Mouse (Mus musculus): Measurements from ENCODE around the gene Tmem247.

Gene Tmem247

GRCm38 (mm10) chr17:86917048-86917447, at the start of gene Tmem247:
TSS of gene Tmem247 (plus strand) at chr17:86917348.
- DNase-seq (ENCODE audit: low spot score in 2 of 2), result no peak

GRCm38 (mm10) chr17:86870586-86870985, 46.6 kb upstream of the Tmem247 start:
- no peak for DNase-seq (ENCODE audit: low spot score in 2 of 2)

- no peak for DNase-seq (ENCODE audit: low spot score in 2 of 2)
Observed at GRCm38 (mm10) chr17:86872643-86873042, 44.5 kb upstream of the Tmem247 start.

- no peak for DNase-seq (ENCODE audit: low spot score in 2 of 2)
Observed at GRCm38 (mm10) chr17:86876940-86877339, 40.2 kb upstream of the Tmem247 start.

GRCm38 (mm10) chr17:86877747-86878146, 39.4 kb upstream of the Tmem247 start:
- no peak for DNase-seq (ENCODE audit: low spot score in 2 of 2)

GRCm38 (mm10) chr17:86880056-86880455, 37.1 kb upstream of the Tmem247 start:
- DNase-seq (ENCODE audit: low spot score in 2 of 2), result no peak

- DNase-seq (ENCODE audit: low spot score in 2 of 2), result no peak
Observed at GRCm38 (mm10) chr17:86880461-86881044, 36.6 kb upstream of the Tmem247 start.

GRCm38 (mm10) chr17:86895191-86895590, 22.0 kb upstream of the Tmem247 start:
- no peak for DNase-seq (ENCODE audit: low spot score in 2 of 2)

- DNase-seq (ENCODE audit: low spot score in 2 of 2), result no peak
Observed at GRCm38 (mm10) chr17:86897486-86898165, 19.5 kb upstream of the Tmem247 start.

GRCm38 (mm10) chr17:86899821-86900220, 17.3 kb upstream of the Tmem247 start:
- DNase-seq (ENCODE audit: low spot score in 2 of 2), result no peak

- DNase-seq (ENCODE audit: low spot score in 2 of 2), result no peak
Observed at GRCm38 (mm10) chr17:86900564-86900963, 16.6 kb upstream of the Tmem247 start.

GRCm38 (mm10) chr17:86902399-86903067, 14.6 kb upstream of the Tmem247 start:
- DNase-seq (ENCODE audit: low spot score in 2 of 2), result no peak

- DNase-seq (ENCODE audit: low spot score in 2 of 2), result peak in 1 of 2 experiments; percentile 22
Observed at GRCm38 (mm10) chr17:86903596-86903995, 13.6 kb upstream of the Tmem247 start.

GRCm38 (mm10) chr17:86904206-86904605, 12.9 kb upstream of the Tmem247 start:
- no peak for DNase-seq (ENCODE audit: low spot score in 2 of 2)

GRCm38 (mm10) chr17:86905297-86906135, 11.6 kb upstream of the Tmem247 start:
- DNase-seq (ENCODE audit: low spot score in 2 of 2), result peak; percentile 35 to 54

- DNase-seq (ENCODE audit: low spot score in 2 of 2), result peak; percentile 58 to 84
Observed at GRCm38 (mm10) chr17:86906136-86906461, 11.0 kb upstream of the Tmem247 start.

- no peak for DNase-seq (ENCODE audit: low spot score in 2 of 2)
Observed at GRCm38 (mm10) chr17:86906601-86907000, 10.5 kb upstream of the Tmem247 start.

GRCm38 (mm10) chr17:86907092-86907491, 10.1 kb upstream of the Tmem247 start:
- no peak for DNase-seq (ENCODE audit: low spot score in 2 of 2)

- no peak for DNase-seq (ENCODE audit: low spot score in 2 of 2)
Observed at GRCm38 (mm10) chr17:86908316-86908715, 8.8 kb upstream of the Tmem247 start.

GRCm38 (mm10) chr17:86909733-86910495, 7.2 kb upstream of the Tmem247 start:
- DNase-seq (ENCODE audit: low spot score in 2 of 2), result peak in 1 of 2 experiments; percentile 45

- DNase-seq (ENCODE audit: low spot score in 2 of 2), result no peak
Observed at GRCm38 (mm10) chr17:86911261-86911660, 5.9 kb upstream of the Tmem247 start.
